Mouse (Mus musculus): ENCODE measurements at regions not wholly inside any gene's neighbourhood (a gene's known extent, or its start where the extent isn't known, plus 50 kb on each side); places are given as distances from the start of the nearest gene placed in this dataset.

DNA sequence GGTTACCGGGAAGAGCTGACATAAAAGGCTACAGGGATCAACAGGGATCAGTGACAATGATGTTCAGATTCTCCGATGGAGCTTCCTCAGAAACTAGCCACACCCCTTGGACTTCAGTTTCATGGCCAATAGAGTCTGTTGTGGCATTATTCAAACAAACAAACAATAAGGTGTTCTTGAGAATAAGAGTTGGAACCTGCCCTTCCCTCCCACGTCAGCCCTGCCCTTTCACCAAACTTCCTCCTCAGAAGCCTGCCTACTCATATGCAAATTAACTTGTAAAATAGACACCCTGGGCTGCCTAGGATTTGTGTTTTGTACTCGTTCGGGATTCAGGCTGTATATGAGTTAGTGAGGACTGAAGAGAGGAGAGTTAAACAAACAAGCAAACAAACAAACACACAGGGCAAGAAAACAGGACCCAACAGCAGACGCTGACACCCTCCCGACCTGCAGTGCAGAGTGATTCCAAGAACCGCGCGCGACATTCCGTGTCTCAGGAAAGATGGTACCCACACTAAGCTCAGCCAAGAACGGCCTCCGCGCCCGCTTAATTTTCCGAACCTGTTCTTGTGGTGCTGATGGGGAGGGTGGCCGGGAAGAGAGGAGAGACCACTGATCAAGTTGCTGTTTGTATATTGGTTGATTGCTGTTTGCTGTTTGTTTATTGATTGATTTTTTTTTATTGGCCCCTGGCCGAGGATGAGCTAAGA, 68.4 kb upstream of the Dusp5 start:
- TF ChIP-seq MAX (IDR thresholded peaks at IDR 0.05) (no peak), MYOG (IDR thresholded peaks at IDR 0.05; ENCODE audit: control insufficient read depth, extremely low read depth, insufficient read length) (no peak), FOSL1 (IDR thresholded peaks at IDR 0.05; ENCODE audit: insufficient read depth, low read length, poor library complexity, severe bottlenecking) (no peak), CTCF (IDR thresholded peaks at IDR 0.05; ENCODE audit: control insufficient read depth, insufficient read depth, insufficient read length) (no peak), USF1 (IDR thresholded peaks at IDR 0.05; ENCODE audit: low read depth) (no peak), MYOD1 (IDR thresholded peaks at IDR 0.05; ENCODE audit: control insufficient read depth, insufficient read length, low read depth) (no peak), CEBPB (IDR thresholded peaks at IDR 0.05; ENCODE audit: low read depth) (no peak)
- no peak overlapping the region for H3ac ChIP-seq (ENCODE audit: control insufficient read depth, insufficient read length, low read depth)
- H3K79me2 ChIP-seq (ENCODE audit: control insufficient read depth, insufficient read depth), result no peaks in the 10 kb centered on the region
- H3K79me3 ChIP-seq (ENCODE audit: low read depth), result no peaks in the 10 kb centered on the region
- no peak overlapping the region for H3K4me3 ChIP-seq (ENCODE audit: insufficient read depth, poor library complexity, severe bottlenecking)
- no peaks in the 10 kb centered on the region for H3K36me3 ChIP-seq (ENCODE audit: control insufficient read depth, insufficient read depth)
- no peaks in the 10 kb centered on the region for H3K27me3 ChIP-seq (ENCODE audit: control insufficient read depth, insufficient read depth, insufficient read length)

DNA sequence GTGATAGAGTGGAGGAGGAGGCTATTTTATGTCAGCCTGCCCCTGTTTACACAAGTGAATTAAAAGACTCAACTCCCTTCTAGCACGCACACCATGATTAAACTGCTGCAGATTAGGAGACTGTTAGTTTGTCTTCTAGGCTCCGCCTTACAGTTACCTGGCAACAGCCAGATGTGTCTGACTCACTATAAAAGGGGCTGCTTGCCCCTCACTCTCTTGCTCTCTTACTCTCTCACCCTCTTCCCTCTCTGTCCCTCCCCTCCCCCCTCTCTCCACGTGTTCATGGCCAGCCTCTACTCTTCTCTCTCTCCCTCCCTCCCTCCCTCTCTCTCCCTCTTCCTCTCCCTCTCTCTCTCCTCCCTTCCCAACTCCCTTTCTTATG, 69.0 kb upstream of the Smndc1 start:
- Histone ChIP-seq H3K36me3 (ENCODE audit: control insufficient read depth, insufficient read depth) (no peaks in the 10 kb centered on the region), H3ac (ENCODE audit: control insufficient read depth, insufficient read length, low read depth) (no peak overlapping the region), H3K79me2 (ENCODE audit: control insufficient read depth, insufficient read depth) (no peaks in the 10 kb centered on the region), H3K4me3 (ENCODE audit: insufficient read depth, poor library complexity, severe bottlenecking) (no peak overlapping the region), H3K27me3 (ENCODE audit: control insufficient read depth, insufficient read depth, insufficient read length) (no peaks in the 10 kb centered on the region), H3K79me3 (ENCODE audit: low read depth) (no peaks in the 10 kb centered on the region)
- TF ChIP-seq USF1 (IDR thresholded peaks at IDR 0.05; ENCODE audit: low read depth) (no peak), CTCF (IDR thresholded peaks at IDR 0.05; ENCODE audit: control insufficient read depth, insufficient read depth, insufficient read length) (no peak), MYOD1 (IDR thresholded peaks at IDR 0.05; ENCODE audit: control insufficient read depth, insufficient read length, low read depth) (no peak), CEBPB (IDR thresholded peaks at IDR 0.05; ENCODE audit: low read depth) (no peak), MAX (IDR thresholded peaks at IDR 0.05) (no peak), FOSL1 (IDR thresholded peaks at IDR 0.05; ENCODE audit: insufficient read depth, low read length, poor library complexity, severe bottlenecking) (no peak)

DNA sequence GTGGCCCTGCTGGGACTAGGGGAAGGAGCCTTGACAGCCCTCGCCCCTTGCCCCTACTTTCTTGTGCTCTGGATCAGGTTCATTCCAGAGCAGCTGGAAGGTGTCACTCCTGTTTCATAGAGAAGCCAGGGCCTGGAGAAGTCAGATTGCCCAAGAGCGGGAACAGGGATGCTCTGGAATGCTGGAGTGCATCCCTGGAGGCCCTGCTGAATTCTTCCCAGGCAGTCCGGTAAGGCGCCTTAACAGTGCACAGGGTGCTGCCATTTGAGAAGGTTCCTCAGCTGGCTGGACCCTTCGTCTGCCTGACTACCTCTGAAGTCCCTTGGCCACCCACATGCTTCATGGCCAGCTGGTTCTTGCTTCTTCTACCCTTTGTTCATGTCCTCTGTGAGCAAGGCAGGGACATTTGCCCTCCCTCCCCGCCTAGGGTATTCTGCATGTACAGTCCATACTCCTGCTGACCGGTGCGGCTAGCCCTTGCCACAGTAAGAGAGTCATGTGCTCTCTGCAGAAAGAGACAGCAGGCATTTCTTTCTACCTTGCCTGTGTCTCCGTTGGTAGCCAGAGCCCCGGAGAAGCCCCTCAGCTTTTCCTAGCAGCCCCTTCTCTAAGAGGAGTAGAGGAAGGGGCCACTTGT, 68.5 kb upstream of the Smndc1 start:
- Histone ChIP-seq H3K79me3 (ENCODE audit: low read depth) (no peaks in the 10 kb centered on the region), H3ac (ENCODE audit: control insufficient read depth, insufficient read length, low read depth) (no peak overlapping the region), H3K4me3 (ENCODE audit: insufficient read depth, poor library complexity, severe bottlenecking) (no peak overlapping the region), H3K36me3 (ENCODE audit: control insufficient read depth, insufficient read depth) (no peaks in the 10 kb centered on the region), H3K27me3 (ENCODE audit: control insufficient read depth, insufficient read depth, insufficient read length) (no peaks in the 10 kb centered on the region), H3K79me2 (ENCODE audit: control insufficient read depth, insufficient read depth) (no peaks in the 10 kb centered on the region)
- no peak for TF ChIP-seq MYOD1 (IDR thresholded peaks at IDR 0.05; ENCODE audit: control insufficient read depth, insufficient read length, low read depth)
- no peak for TF ChIP-seq FOSL1 (IDR thresholded peaks at IDR 0.05; ENCODE audit: insufficient read depth, low read length, poor library complexity, severe bottlenecking)
- TF ChIP-seq CTCF (IDR thresholded peaks at IDR 0.05; ENCODE audit: control insufficient read depth, insufficient read depth, insufficient read length), result no peak
- TF ChIP-seq CEBPB (IDR thresholded peaks at IDR 0.05; ENCODE audit: low read depth), result no peak
- no peak for TF ChIP-seq MYOG (IDR thresholded peaks at IDR 0.05; ENCODE audit: control insufficient read depth, extremely low read depth, insufficient read length)
- TF ChIP-seq USF1 (IDR thresholded peaks at IDR 0.05; ENCODE audit: low read depth), result no peak
- TF ChIP-seq MAX (IDR thresholded peaks at IDR 0.05), result no peak

DNA sequence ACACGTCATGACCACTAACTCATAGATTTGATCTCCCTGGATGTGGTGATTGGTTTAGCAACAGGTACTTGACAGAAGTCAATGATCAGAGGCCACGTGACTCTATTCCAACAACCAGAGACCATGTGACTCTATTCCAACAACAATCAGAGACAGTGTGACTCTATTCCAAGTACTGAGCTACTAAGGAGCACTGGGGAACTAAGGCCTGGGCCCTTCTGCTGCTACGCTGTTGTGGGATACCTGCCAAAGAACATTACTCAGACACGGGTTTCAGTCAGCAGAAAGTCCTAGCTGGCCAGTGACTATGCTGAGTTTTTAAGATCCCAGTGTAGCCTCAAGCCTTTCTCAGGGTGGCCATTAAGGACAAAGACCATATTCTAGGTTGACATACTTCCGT, 66.3 kb upstream of the Smndc1 start:
- no peak overlapping the region for H3K4me3 ChIP-seq (ENCODE audit: insufficient read depth, poor library complexity, severe bottlenecking)
- H3K79me3 ChIP-seq (ENCODE audit: low read depth), result no peaks in the 10 kb centered on the region
- no peaks in the 10 kb centered on the region for H3K79me2 ChIP-seq (ENCODE audit: control insufficient read depth, insufficient read depth)
- H3ac ChIP-seq (ENCODE audit: control insufficient read depth, insufficient read length, low read depth), result no peak overlapping the region
- TF ChIP-seq MAX (IDR thresholded peaks at IDR 0.05) (no peak), MYOG (IDR thresholded peaks at IDR 0.05; ENCODE audit: control insufficient read depth, extremely low read depth, insufficient read length) (no peak), MYOD1 (IDR thresholded peaks at IDR 0.05; ENCODE audit: control insufficient read depth, insufficient read length, low read depth) (no peak), FOSL1 (IDR thresholded peaks at IDR 0.05; ENCODE audit: insufficient read depth, low read length, poor library complexity, severe bottlenecking) (no peak), USF1 (IDR thresholded peaks at IDR 0.05; ENCODE audit: low read depth) (no peak), CEBPB (IDR thresholded peaks at IDR 0.05; ENCODE audit: low read depth) (no peak), CTCF (IDR thresholded peaks at IDR 0.05; ENCODE audit: control insufficient read depth, insufficient read depth, insufficient read length) (no peak)
- H3K36me3 ChIP-seq (ENCODE audit: control insufficient read depth, insufficient read depth), result no peaks in the 10 kb centered on the region
- H3K27me3 ChIP-seq (ENCODE audit: control insufficient read depth, insufficient read depth, insufficient read length), result no peaks in the 10 kb centered on the region

DNA sequence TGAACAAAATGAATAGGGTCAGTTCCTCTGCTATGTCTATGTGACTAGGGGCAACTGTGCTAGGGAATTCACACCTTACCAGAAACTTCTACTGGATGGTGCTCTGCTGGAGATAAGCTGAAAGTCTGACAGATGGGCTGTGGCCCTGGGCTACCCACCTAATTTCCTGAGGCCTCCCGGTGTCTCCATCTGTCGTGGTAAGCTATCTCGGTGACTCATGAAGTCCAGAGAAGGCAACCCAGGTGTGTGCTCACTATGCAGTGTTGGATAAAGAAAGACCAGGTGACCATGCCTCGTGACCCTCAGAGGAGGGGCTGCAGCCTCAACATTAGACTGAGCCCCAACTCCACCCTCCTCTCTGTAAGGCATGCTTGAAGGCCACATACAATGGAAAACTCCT, 64.2 kb upstream of the Smndc1 start:
- Histone ChIP-seq H3ac (ENCODE audit: control insufficient read depth, insufficient read length, low read depth) (no peak overlapping the region), H3K27me3 (ENCODE audit: control insufficient read depth, insufficient read depth, insufficient read length) (no peaks in the 10 kb centered on the region), H3K79me3 (ENCODE audit: low read depth) (no peaks in the 10 kb centered on the region), H3K36me3 (ENCODE audit: control insufficient read depth, insufficient read depth) (no peaks in the 10 kb centered on the region), H3K4me3 (ENCODE audit: insufficient read depth, poor library complexity, severe bottlenecking) (no peak overlapping the region), H3K79me2 (ENCODE audit: control insufficient read depth, insufficient read depth) (no peaks in the 10 kb centered on the region)
- TF ChIP-seq CEBPB (IDR thresholded peaks at IDR 0.05; ENCODE audit: low read depth), result no peak
- TF ChIP-seq MYOG (IDR thresholded peaks at IDR 0.05; ENCODE audit: control insufficient read depth, extremely low read depth, insufficient read length), result no peak
- no peak for TF ChIP-seq MYOD1 (IDR thresholded peaks at IDR 0.05; ENCODE audit: control insufficient read depth, insufficient read length, low read depth)
- no peak for TF ChIP-seq USF1 (IDR thresholded peaks at IDR 0.05; ENCODE audit: low read depth)
- no peak for TF ChIP-seq MAX (IDR thresholded peaks at IDR 0.05)
- TF ChIP-seq FOSL1 (IDR thresholded peaks at IDR 0.05; ENCODE audit: insufficient read depth, low read length, poor library complexity, severe bottlenecking), result no peak

Measured in C2C12 (cell line).